Mouse (Mus musculus) liver, adult 2 months (tissue): ENCODE measurements around the gene Xylt1.

Source experiments
- CTCF ChIP-seq: fragments of 200-500 bp; IDR thresholded peaks from 2 replicates; pipeline ENCODE4 v1.5.1; 2011; ENCODE audit warnings: low read depth, low read length, control low read depth
- POLR2A ChIP-seq: fragments of 200-500 bp; IDR thresholded peaks from 2 replicates; pipeline ENCODE4 v1.6.1; 2011; ENCODE audit warnings: low read length, control low read depth; ENCODE audit not compliant: insufficient read depth; ENCODE audit errors: extremely low read depth

- TF ChIP-seq CTCF = no peak
- TF ChIP-seq POLR2A = no peak
Measured at GRCm38 (mm10) chr7:117668226-117668625, 287.4 kb downstream of the Xylt1 start.
